In genomic region chr2:28435401-28435800, GRCm38 (mm10) we compare ENCODE assay signal across 24 mouse cellular contexts. TPM values are rescaled to one million over a fixed set of nuclear protein-coding genes. Genes with fewer than 3 reads are reported as not detected.
"Had no signal": no experiment of that assay in that cellular context is flagged by ENCODE, and none has a peak within 500 bp of the region (broad histone marks: within the 10 kb centered on the region; RNA-seq: fewer than 3 reads in every experiment).

No protein-coding gene starts in this region.

- H3K27ac ChIP-seq: kidney, postnatal 0 days; layer of hippocampus, adult 2 months; limb, embryonic 12.5 days; limb, embryonic 15.5 days; liver, embryonic 14.5 days; macrophage; midbrain, embryonic 12.5 days; midbrain, embryonic 15.5 days; neural tube, embryonic 12.5 days; neural tube, embryonic 15.5 days had no signal

- H3K4me1 ChIP-seq: midbrain, embryonic 12.5 days; midbrain, embryonic 15.5 days; neural tube, embryonic 15.5 days had no signal

- H3K4me3 ChIP-seq: layer of hippocampus, adult 2 months; limb, embryonic 12.5 days; limb, embryonic 15.5 days; midbrain, embryonic 12.5 days; midbrain, embryonic 15.5 days; neural tube, embryonic 12.5 days; neural tube, embryonic 15.5 days had no signal

- DNase-seq: kidney, adult 2 months; kidney, postnatal 25 days; layer of hippocampus, adult 9-11 months; liver, postnatal 0 days; lung, embryonic 14.5 days; retina, postnatal 1 day; right cerebral cortex, postnatal 25 days; thymus, adult 2 months; thymus, postnatal 25 days had no signal

RNA-seq across cellular contexts. Expression of gene 1700007K13Rik, which starts 30.7 kb away (rescaled TPM):
- total RNA-seq: megakaryocyte, adult 5-6 weeks had no signal
- polyA plus RNA-seq: intestine, postnatal 0 days; large intestine, adult 2 months; liver, embryonic 14.5 days; liver, postnatal 0 days; lung, embryonic 14.5 days; macrophage; small intestine, adult 2 months; spleen, adult 2 months; thymus, adult 2 months had no signal
